Mouse (Mus musculus): ENCODE measurements around the gene Kat6b. TPM values are rescaled to one million over a fixed set of nuclear protein-coding genes. Genes with fewer than 3 reads are reported as not detected.
"Not testable (repeated sequence)": the region's sequence is repeated elsewhere in the genome, so short reads cannot be mapped to it uniquely, and the experiment has no call there.

The Kat6b gene
- polyA plus RNA-seq, 1 experiment from 2014 or later: 16.1 TPM

DNA sequence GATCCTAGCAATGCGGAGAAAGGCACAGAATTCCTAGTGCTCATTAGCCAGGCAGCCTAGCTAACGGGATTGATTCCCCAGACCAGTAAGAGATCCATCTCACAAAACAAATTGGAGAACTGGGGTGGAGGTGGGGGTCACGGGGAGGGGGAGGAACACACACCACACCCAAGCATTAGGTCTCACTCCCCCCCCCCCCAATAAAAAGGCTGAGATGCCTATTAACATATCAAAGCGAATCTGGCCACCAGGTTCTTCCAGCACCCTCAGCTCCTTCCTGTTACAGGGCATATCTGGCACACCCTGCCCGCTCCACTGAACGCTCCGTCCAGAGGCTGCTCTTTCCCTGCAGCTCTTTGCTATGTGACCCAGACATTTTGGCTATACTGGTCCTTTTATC, 22.5 kb upstream of the Kat6b start:
- no peak overlapping the region for H3K9ac ChIP-seq (replicated peaks)
- H3K9me3 ChIP-seq (replicated peaks): no peaks in the 10 kb centered on the region
- H3K36me3 ChIP-seq: no peaks in the 10 kb centered on the region
- no peaks in the 10 kb centered on the region for H3K27me3 ChIP-seq (replicated peaks)
- H3K4me3 ChIP-seq (replicated peaks): no peak overlapping the region
- no peaks in the 10 kb centered on the region for H3K4me1 ChIP-seq
- no peak overlapping the region for H3K4me2 ChIP-seq
- H3K27ac ChIP-seq (replicated peaks): no peak overlapping the region
- no peak for ATAC-seq (ENCODE audit: low FRiP score)
- 78% methylated on average over 7 of the region's 7 CpGs for WGBS

DNA sequence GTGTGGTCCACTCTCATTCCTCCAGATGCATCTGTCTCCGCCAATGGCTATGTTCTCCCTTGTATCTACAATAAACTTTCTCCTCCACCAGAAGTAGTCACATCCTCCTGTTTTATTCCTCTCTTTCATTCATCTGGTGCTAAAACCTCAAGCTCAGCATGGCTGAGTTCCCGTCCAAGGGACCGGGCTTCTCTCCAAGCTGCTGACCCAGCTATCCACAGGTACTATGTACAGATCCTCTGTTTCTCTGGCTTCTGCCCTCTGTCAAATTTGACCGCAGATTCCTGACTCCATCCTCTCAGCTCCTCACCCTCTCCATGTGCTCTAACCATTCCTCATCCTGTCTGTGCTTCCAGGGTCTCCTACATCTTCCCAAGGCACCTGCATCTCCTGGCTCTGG, 22.1 kb upstream of the Kat6b start:
- Histone ChIP-seq H3K36me3 (no peaks in the 10 kb centered on the region), H3K4me3 (replicated peaks) (no peak overlapping the region), H3K9ac (replicated peaks) (no peak overlapping the region), H3K4me1 (no peaks in the 10 kb centered on the region), H3K27me3 (replicated peaks) (no peaks in the 10 kb centered on the region), H3K4me2 (no peak overlapping the region), H3K27ac (replicated peaks) (no peak overlapping the region), H3K9me3 (replicated peaks) (no peaks in the 10 kb centered on the region)
- 82% methylated on average over 4 of the region's 4 CpGs for WGBS
- no peak for ATAC-seq (ENCODE audit: low FRiP score)

GRCm38 (mm10) chr14:21462398-21462797, 18.8 kb upstream of the Kat6b start:
- no peaks in the 10 kb centered on the region for H3K9me3 ChIP-seq (replicated peaks)
- H3K4me1 ChIP-seq: no peaks in the 10 kb centered on the region
- no peak overlapping the region for H3K27ac ChIP-seq (replicated peaks)
- no peaks in the 10 kb centered on the region for H3K27me3 ChIP-seq (replicated peaks)
- H3K36me3 ChIP-seq: no peaks in the 10 kb centered on the region
- no peak overlapping the region for H3K4me2 ChIP-seq
- no peak overlapping the region for H3K4me3 ChIP-seq (replicated peaks)
- ATAC-seq (ENCODE audit: low FRiP score): no peak
- no peak overlapping the region for H3K9ac ChIP-seq (replicated peaks)
- WGBS: 47% methylated on average over 3 of the region's 3 CpGs

- Histone ChIP-seq H3K27ac (replicated peaks) (no peak overlapping the region), H3K4me3 (replicated peaks) (no peak overlapping the region), H3K4me1 (no peaks in the 10 kb centered on the region), H3K9me3 (replicated peaks) (no peaks in the 10 kb centered on the region), H3K9ac (replicated peaks) (no peak overlapping the region), H3K36me3 (no peaks in the 10 kb centered on the region), H3K4me2 (no peak overlapping the region), H3K27me3 (replicated peaks) (no peaks in the 10 kb centered on the region)
- ATAC-seq (ENCODE audit: low FRiP score): no peak
- WGBS: 90% methylated on average over 9 of the region's 9 CpGs
These were observed 18.0 kb upstream of the Kat6b start for GRCm38 (mm10) chr14:21463117-21463712.

DNA sequence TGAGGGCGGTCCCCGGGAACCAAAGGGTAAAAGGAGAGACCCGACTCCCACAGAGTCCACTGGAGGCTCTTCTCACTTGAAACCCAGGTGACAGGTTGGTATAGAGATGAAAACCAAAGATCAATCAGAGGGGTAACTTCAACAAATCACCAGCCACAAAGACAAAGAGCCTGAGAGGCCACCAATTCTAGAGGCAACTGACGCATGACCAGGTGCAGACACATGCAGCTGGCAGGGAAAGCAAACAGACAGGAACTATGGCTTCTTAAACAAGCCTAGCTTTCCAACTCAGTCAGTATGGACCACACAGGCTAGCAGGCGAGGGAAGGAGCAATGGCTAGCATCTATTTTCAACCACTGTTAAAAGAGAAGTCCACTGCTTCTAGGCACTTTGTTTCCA, 10.8 kb upstream of the Kat6b start:
- H3K9me3 ChIP-seq (replicated peaks): no peaks in the 10 kb centered on the region
- H3K36me3 ChIP-seq: no peaks in the 10 kb centered on the region
- no peaks in the 10 kb centered on the region for H3K4me1 ChIP-seq
- ATAC-seq (ENCODE audit: low FRiP score): no peak
- H3K27me3 ChIP-seq (replicated peaks): no peaks in the 10 kb centered on the region
- H3K9ac ChIP-seq (replicated peaks): no peak overlapping the region
- no peak overlapping the region for H3K4me2 ChIP-seq
- WGBS: 88% methylated on average over 5 of the region's 5 CpGs
- H3K4me3 ChIP-seq (replicated peaks): no peak overlapping the region
- no peak overlapping the region for H3K27ac ChIP-seq (replicated peaks)

DNA sequence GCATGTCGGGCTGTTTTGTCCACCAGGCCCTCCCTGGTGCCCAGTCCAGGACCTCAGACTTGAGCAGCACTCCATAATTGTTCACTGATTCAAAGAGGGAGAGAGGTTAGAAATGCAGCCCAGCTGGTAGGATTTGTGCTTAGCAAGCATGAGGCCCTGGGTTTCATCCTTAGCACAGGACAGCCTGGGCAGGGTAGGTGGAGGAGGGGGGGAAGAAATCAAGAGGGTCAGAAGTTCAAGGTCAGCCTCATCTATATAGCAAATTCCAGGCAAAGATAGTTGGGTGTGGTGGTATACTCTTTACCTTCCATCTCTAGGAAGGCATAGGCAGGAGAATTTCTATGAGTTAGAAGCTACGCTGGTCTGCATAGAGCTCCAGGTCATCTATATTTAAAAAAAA, 9.3 kb upstream of the Kat6b start:
- WGBS: 88% methylated on average over 2 of the region's 2 CpGs
- Histone ChIP-seq H3K9me3 (replicated peaks) (no peaks in the 10 kb centered on the region), H3K9ac (replicated peaks) (no peak overlapping the region), H3K36me3 (no peaks in the 10 kb centered on the region), H3K4me3 (replicated peaks) (no peak overlapping the region), H3K4me1 (no peaks in the 10 kb centered on the region), H3K27ac (replicated peaks) (no peak overlapping the region), H3K4me2 (no peak overlapping the region), H3K27me3 (replicated peaks) (no peaks in the 10 kb centered on the region)
- ATAC-seq (ENCODE audit: low FRiP score): no peak

DNA sequence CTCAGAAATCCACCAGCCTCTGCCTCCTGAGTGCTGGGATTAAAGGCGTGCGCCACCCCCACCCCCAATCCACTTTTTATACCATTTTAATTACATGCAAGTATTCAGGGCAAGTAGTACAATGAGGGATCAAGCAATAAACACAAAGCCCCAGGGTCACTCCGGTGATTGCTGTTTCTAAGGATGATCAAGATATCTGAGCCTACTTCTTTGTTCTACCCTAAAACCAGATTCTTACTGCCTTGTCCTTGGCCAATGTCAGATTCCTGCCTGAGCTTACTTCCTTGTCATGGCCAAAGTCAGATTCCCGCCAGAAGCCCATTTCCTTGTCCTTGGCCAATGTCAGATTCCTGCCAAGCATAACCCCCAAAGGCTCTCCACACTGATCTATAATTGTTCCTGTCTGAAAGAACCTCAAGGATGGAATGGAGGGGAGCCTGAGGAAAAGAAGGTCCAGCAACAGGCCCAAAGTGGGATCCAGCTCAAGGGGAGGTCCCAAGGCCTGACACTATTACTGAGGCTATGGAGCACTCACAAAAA, 6.6 kb upstream of the Kat6b start:
- H3K9ac ChIP-seq (replicated peaks); H3K9me3 ChIP-seq (replicated peaks); H3K36me3 ChIP-seq; ATAC-seq (ENCODE audit: low FRiP score); H3K4me3 ChIP-seq (replicated peaks); H3K4me2 ChIP-seq; H3K27ac ChIP-seq (replicated peaks); H3K27me3 ChIP-seq (replicated peaks); H3K4me1 ChIP-seq: not testable (repeated sequence)
- WGBS: 83% methylated on average over 4 of the region's 4 CpGs

DNA sequence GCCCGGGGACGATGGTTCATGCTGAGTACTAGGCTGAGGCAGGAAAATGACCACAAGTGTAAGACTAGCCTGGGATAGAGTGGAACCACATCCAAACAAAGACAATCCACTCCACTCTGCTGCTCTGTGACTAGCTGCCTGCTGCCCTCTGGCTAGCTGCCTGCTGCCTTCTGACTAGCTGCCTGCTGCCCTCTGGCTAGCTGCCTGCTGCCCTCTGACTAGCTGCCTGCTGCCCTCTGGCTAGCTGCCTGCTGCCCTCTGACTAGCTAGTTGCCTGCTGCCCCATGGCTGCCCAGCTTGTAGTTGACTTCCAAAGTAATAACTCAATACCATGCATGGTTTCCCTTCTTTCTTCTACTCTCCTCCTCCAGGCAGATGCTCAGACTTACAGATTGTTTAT, 4.1 kb upstream of the Kat6b start:
- 88% methylated on average over 2 of the region's 2 CpGs for WGBS
- Histone ChIP-seq H3K4me2 (no peak overlapping the region), H3K4me1 (no peaks in the 10 kb centered on the region), H3K27ac (replicated peaks) (no peak overlapping the region), H3K36me3 (no peaks in the 10 kb centered on the region), H3K9me3 (replicated peaks) (no peaks in the 10 kb centered on the region), H3K4me3 (replicated peaks) (no peak overlapping the region), H3K27me3 (replicated peaks) (no peaks in the 10 kb centered on the region), H3K9ac (replicated peaks) (no peak overlapping the region)
- no peak for ATAC-seq (ENCODE audit: low FRiP score)

DNA sequence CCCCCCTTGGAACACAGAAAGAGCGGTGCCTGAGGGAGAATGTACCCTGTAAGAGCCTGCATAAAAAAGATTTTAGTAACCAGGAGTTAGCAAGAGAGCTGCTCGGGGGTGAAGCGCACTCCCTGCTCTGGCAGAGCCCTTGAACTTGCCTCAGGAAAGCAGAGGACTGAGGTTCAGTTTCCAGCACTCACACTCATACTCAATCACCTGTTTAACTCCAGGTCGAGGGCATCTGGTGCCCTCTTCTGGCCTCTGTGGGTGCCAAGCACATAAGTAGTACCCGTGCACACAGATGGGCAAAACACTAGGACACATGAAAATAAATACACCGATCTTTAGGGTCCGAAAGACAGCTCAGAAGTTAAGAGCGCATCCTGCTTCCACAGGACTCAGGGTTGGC, 1.7 kb upstream of the Kat6b start:
- Histone ChIP-seq H3K9ac (replicated peaks) (no peak overlapping the region), H3K27ac (replicated peaks) (no peak overlapping the region), H3K4me2 (no peak overlapping the region), H3K27me3 (replicated peaks) (no peaks in the 10 kb centered on the region), H3K4me1 (no peaks in the 10 kb centered on the region), H3K4me3 (replicated peaks) (no peak overlapping the region), H3K9me3 (replicated peaks) (no peaks in the 10 kb centered on the region), H3K36me3 (no peaks in the 10 kb centered on the region)
- ATAC-seq (ENCODE audit: low FRiP score): no peak
- 99% methylated on average over 8 of the region's 8 CpGs for WGBS

- Histone ChIP-seq H3K4me3 (replicated peaks) (no peak overlapping the region), H3K9ac (replicated peaks) (no peak overlapping the region), H3K27me3 (replicated peaks) (no peaks in the 10 kb centered on the region), H3K4me2 (no peak overlapping the region), H3K9me3 (replicated peaks) (no peaks in the 10 kb centered on the region), H3K36me3 (no peaks in the 10 kb centered on the region), H3K27ac (replicated peaks) (no peak overlapping the region), H3K4me1 (no peaks in the 10 kb centered on the region)
- 92% methylated on average over 5 of the region's 5 CpGs for WGBS
- ATAC-seq (ENCODE audit: low FRiP score): no peak
These were observed 1.0 kb upstream of the Kat6b start for GRCm38 (mm10) chr14:21480191-21480590.

- H3K9me3 ChIP-seq (replicated peaks): no peaks in the 10 kb centered on the region
- no peak overlapping the region for H3K4me3 ChIP-seq (replicated peaks)
- no peak overlapping the region for H3K27ac ChIP-seq (replicated peaks)
- H3K27me3 ChIP-seq (replicated peaks): no peaks in the 10 kb centered on the region
- no peak for ATAC-seq (ENCODE audit: low FRiP score)
- no peaks in the 10 kb centered on the region for H3K4me1 ChIP-seq
- no peaks in the 10 kb centered on the region for H3K36me3 ChIP-seq
- 75% methylated on average over 2 of the region's 2 CpGs for WGBS
- no peak overlapping the region for H3K9ac ChIP-seq (replicated peaks)
- no peak overlapping the region for H3K4me2 ChIP-seq
These were observed 3.0 kb downstream of the Kat6b start for GRCm38 (mm10) chr14:21484199-21484598.

- H3K4me3 ChIP-seq (replicated peaks): no peak overlapping the region
- no peaks in the 10 kb centered on the region for H3K4me1 ChIP-seq
- no peaks in the 10 kb centered on the region for H3K9me3 ChIP-seq (replicated peaks)
- no peak overlapping the region for H3K4me2 ChIP-seq
- ATAC-seq (ENCODE audit: low FRiP score): no peak
- H3K9ac ChIP-seq (replicated peaks): no peak overlapping the region
- no peaks in the 10 kb centered on the region for H3K27me3 ChIP-seq (replicated peaks)
- WGBS: 96% methylated on average over 10 of the region's 10 CpGs
- H3K36me3 ChIP-seq: no peaks in the 10 kb centered on the region
- H3K27ac ChIP-seq (replicated peaks): no peak overlapping the region
These were observed 3.5 kb downstream of the Kat6b start for GRCm38 (mm10) chr14:21484693-21485092.
